Mouse (Mus musculus) activated CD4-positive, CD25-positive, alpha-beta regulatory T cell, adult 4 months (primary cell): Measurements from ENCODE around the gene Spata3. TPM values are rescaled to one million over a fixed set of nuclear protein-coding genes. Genes with fewer than 3 reads are reported as not detected.

Source experiments
- polyA plus RNA-seq, 2 experiments: library from polyadenylated mRNA; unstranded; fragments of 100-300 nt; shearing (Covaris generic); gene quantifications; one replicate each; pipeline ENCODE4 v1.2.1; 2017

Spata3 gene
- polyA plus RNA-seq, 2 experiments from 2014 or later: 0.49 TPM; not detected in 1

Other genes with a start within 250 kb of the Spata3 start
- 10 to 100 TPM; 36.4 to 40.2 TPM for gene A630001G21Rik, start 238.2 kb upstream of the Spata3 start, polyA plus RNA-seq
- gene Cab39, start 223.4 kb upstream of the Spata3 start, polyA plus RNA-seq: 10 to 100 TPM; 45.1 to 58.3 TPM
- 100 to 1,000 TPM in 1 of 2 experiments, 10 to 100 TPM in 1; 75.8 to 126 TPM for gene Itm2c, start 122.5 kb upstream of the Spata3 start, polyA plus RNA-seq
- 1 to 10 TPM in 1 of 2 experiments, under 1 TPM in 1; 0.51 to 1.5 TPM for gene 4933407L21Rik, start 88.3 kb upstream of the Spata3 start, polyA plus RNA-seq
- 1 to 10 TPM; 1.9 to 6.8 TPM for gene Gpr55, start 55.8 kb upstream of the Spata3 start, polyA plus RNA-seq
- under 1 TPM in 1 of 2 experiments, not detected in 1; 0.21 TPM for gene 2810459M11Rik, start 29.0 kb downstream of the Spata3 start, polyA plus RNA-seq
- gene Psmd1, start 47.6 kb downstream of the Spata3 start, polyA plus RNA-seq: 10 to 100 TPM; 79.9 to 86.8 TPM
- gene Htr2b, start 95.2 kb downstream of the Spata3 start, polyA plus RNA-seq: under 1 TPM in 1 of 2 experiments, not detected in 1; 0.45 TPM
- not detected for gene Gm21972, start 116.8 kb downstream of the Spata3 start, polyA plus RNA-seq
- 1 to 10 TPM; 3.8 to 7.7 TPM for gene Armc9, start 138.0 kb downstream of the Spata3 start, polyA plus RNA-seq